Mouse (Mus musculus): Measurements from ENCODE around the gene Gm3839. TPM values are rescaled to one million over a fixed set of nuclear protein-coding genes. Genes with fewer than 3 reads are reported as not detected.
A peak's percentile ranks its signal among the peaks of the same experiment; 100 is the strongest.
"Not testable (repeated sequence)": the region's sequence is repeated elsewhere in the genome, so short reads cannot be mapped to it uniquely, and the experiment has no call there.

Gm3839 gene
- total and polyA plus RNA-seq, 3 experiments = 0.67 to 1.4 (median 0.82) TPM

DNA sequence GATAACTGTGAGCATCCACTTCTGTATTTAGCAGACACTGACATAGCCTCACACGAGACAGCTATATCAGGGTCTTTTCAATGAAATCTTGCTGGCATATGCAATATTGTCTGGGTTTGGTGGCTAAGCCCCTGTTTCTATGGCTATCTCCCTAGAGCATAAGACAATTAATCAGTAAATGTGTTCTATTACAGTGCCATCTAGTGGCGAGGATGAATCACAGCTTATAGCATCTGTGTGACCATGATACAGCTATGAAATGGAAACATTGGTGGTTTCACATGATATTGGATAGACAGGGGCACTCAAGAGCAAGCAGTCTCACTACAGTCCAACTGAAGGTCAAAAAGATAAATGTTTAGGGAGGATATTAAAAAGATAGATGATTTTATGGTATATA is 26.5 kb downstream of the Gm3839 start:
- TF ChIP-seq MYC (IDR thresholded peaks at IDR 0.05; ENCODE audit: low read depth, low read length) (no peak), ZC3H11A (IDR thresholded peaks at IDR 0.05; ENCODE audit: low read depth, low read length) (no peak), MAZ (IDR thresholded peaks at IDR 0.05; ENCODE audit: low read depth, low read length) (no peak), ZKSCAN1 (IDR thresholded peaks at IDR 0.05; ENCODE audit: borderline replicate concordance, low read depth, low read length) (no peak), UBTF (IDR thresholded peaks at IDR 0.05; ENCODE audit: low read depth, low read length) (no peak), JUND (conservative IDR thresholded peaks at IDR 0.05; ENCODE audit: low read depth, low read length) (no peak), NRF1 (IDR thresholded peaks at IDR 0.05; ENCODE audit: low read depth, low read length) (no peak), SMC3 (IDR thresholded peaks at IDR 0.05; ENCODE audit: low read depth, low read length) (0 out of 2 replicates have a peak, but pooled peaks have one; percentile 11), CTCF (conservative IDR thresholded peaks at IDR 0.05 in 1 of 2, IDR thresholded peaks at IDR 0.05 in 1 of 2; ENCODE audit: low read depth in 2 of 2, low read length in 2 of 2) (peak; percentile 31 to 38; a peak in 2 of 4 replicates), ELF1 (IDR thresholded peaks at IDR 0.05; ENCODE audit: low read depth, low read length) (no peak), RCOR1 (conservative IDR thresholded peaks at IDR 0.05; ENCODE audit: low read depth, low read length) (no peak), RAD21 (IDR thresholded peaks at IDR 0.05; ENCODE audit: low read depth, low read length) (peak; percentile 32)
- H3K9me3 ChIP-seq (replicated peaks; ENCODE audit: low read length) = peaks cover 2% of the 10 kb centered on the region
- dilution Hi-C loops (cut with MboI; ENCODE audit: extremely low pct_ligation_motif_present, extremely low pct_unique_long_range_greater_than_20kb, low sequenced_read_pairs) (no loop called here), in situ Hi-C loops (cut with MboI; ENCODE audit: low pct_ligation_motif_present, low pct_unique_long_range_greater_than_20kb, low sequenced_read_pairs) (no loop called here)
- no peaks in the 10 kb centered on the region for H3K27me3 ChIP-seq (replicated peaks)
- peak; percentile 37 for DNase-seq (ENCODE audit: extremely low read depth)
- H3K4me1 ChIP-seq (ENCODE audit: control insufficient read depth in 1 of 2, insufficient read depth in 2 of 2) = no peaks in the 10 kb centered on the region
- H3K9ac ChIP-seq (ENCODE audit: insufficient read depth, low read depth) = no peak overlapping the region
- no peak overlapping the region for H3K4me3 ChIP-seq (replicated peaks in 1 of 3; ENCODE audit: low read depth in 2 of 3, low read length in 2 of 3, poor library complexity in 1 of 3)
- H3K36me3 ChIP-seq (replicated peaks in 1 of 2; ENCODE audit: control insufficient read depth in 1 of 2, insufficient read depth in 1 of 2, low read length in 1 of 2) = no peaks in the 10 kb centered on the region
- no peaks in the 10 kb centered on the region for H3K79me2 ChIP-seq (replicated peaks; ENCODE audit: control insufficient read depth, extremely low read depth, insufficient read depth, poor library complexity, severe bottlenecking)
- no peak overlapping the region for H3K27ac ChIP-seq (ENCODE audit: insufficient read depth, low read depth)
- H3K4me2 ChIP-seq (ENCODE audit: insufficient read depth, low read depth, poor library complexity, severe bottlenecking) = no peak overlapping the region

DNA sequence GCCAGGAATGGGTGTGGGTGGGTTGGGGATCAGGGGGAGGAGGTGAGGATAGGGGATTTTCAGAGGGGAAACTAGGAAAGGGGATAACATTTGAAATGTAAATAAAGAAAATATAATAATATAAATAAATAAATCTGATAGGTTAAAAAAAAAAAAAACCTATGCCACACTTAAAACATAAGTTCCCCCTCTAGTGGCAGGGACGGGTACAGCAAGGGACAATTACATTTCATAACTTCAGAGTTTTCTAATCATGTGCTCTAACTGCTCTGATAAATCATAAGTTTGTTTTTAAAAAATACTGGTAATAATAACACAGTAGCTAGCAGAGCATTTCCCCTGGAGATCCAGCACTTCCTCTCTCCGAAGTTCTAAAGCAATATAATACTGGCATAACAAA is 49.4 kb downstream of the Gm3839 start:
- Histone ChIP-seq H3K27me3 (replicated peaks) (no peaks in the 10 kb centered on the region), H3K4me3 (replicated peaks in 1 of 3; ENCODE audit: low read depth in 2 of 3, low read length in 2 of 3, poor library complexity in 1 of 3) (no peak overlapping the region), H3K9ac (ENCODE audit: insufficient read depth, low read depth) (no peak overlapping the region), H3K9me3 (replicated peaks; ENCODE audit: low read length) (no peaks in the 10 kb centered on the region), H3K27ac (ENCODE audit: insufficient read depth, low read depth) (no peak overlapping the region), H3K36me3 (replicated peaks in 1 of 2; ENCODE audit: control insufficient read depth in 1 of 2, insufficient read depth in 1 of 2, low read length in 1 of 2) (no peaks in the 10 kb centered on the region), H3K79me2 (replicated peaks; ENCODE audit: control insufficient read depth, extremely low read depth, insufficient read depth, poor library complexity, severe bottlenecking) (no peaks in the 10 kb centered on the region), H3K4me1 (ENCODE audit: control insufficient read depth in 1 of 2, insufficient read depth in 2 of 2) (no peaks in the 10 kb centered on the region), H3K4me2 (ENCODE audit: insufficient read depth, low read depth, poor library complexity, severe bottlenecking) (no peak overlapping the region)
- in situ Hi-C loops (cut with MboI; ENCODE audit: low pct_ligation_motif_present, low pct_unique_long_range_greater_than_20kb, low sequenced_read_pairs) = no loop called here
- dilution Hi-C loops (cut with MboI; ENCODE audit: extremely low pct_ligation_motif_present, extremely low pct_unique_long_range_greater_than_20kb, low sequenced_read_pairs) = no loop called here
- peak; percentile 32 for DNase-seq (ENCODE audit: extremely low read depth)
- TF ChIP-seq MAFK (IDR thresholded peaks at IDR 0.05; ENCODE audit: insufficient replicate concordance, low read length) (no peak), RAD21 (IDR thresholded peaks at IDR 0.05; ENCODE audit: low read depth, low read length) (peak; percentile 31), ZKSCAN1 (IDR thresholded peaks at IDR 0.05; ENCODE audit: borderline replicate concordance, low read depth, low read length) (no peak), USF2 (conservative IDR thresholded peaks at IDR 0.05; ENCODE audit: low read depth, low read length) (no peak), ZNF384 (IDR thresholded peaks at IDR 0.05; ENCODE audit: low read depth, low read length) (peak; percentile 88), UBTF (IDR thresholded peaks at IDR 0.05; ENCODE audit: low read depth, low read length) (no peak), RCOR1 (conservative IDR thresholded peaks at IDR 0.05; ENCODE audit: low read depth, low read length) (no peak), SMC3 (IDR thresholded peaks at IDR 0.05; ENCODE audit: low read depth, low read length) (peak; percentile 22; the same call in 1 of the 2 replicates), CTCF (conservative IDR thresholded peaks at IDR 0.05 in 1 of 2, IDR thresholded peaks at IDR 0.05 in 1 of 2; ENCODE audit: low read depth in 2 of 2, low read length in 2 of 2) (peak; percentile 37 to 39; a peak in 3 of 4 replicates), MYC (IDR thresholded peaks at IDR 0.05; ENCODE audit: low read depth, low read length) (no peak), IRF4 (IDR thresholded peaks at IDR 0.05; ENCODE audit: low read depth, low read length) (no peak), ZC3H11A (IDR thresholded peaks at IDR 0.05; ENCODE audit: low read depth, low read length) (no peak)

DNA sequence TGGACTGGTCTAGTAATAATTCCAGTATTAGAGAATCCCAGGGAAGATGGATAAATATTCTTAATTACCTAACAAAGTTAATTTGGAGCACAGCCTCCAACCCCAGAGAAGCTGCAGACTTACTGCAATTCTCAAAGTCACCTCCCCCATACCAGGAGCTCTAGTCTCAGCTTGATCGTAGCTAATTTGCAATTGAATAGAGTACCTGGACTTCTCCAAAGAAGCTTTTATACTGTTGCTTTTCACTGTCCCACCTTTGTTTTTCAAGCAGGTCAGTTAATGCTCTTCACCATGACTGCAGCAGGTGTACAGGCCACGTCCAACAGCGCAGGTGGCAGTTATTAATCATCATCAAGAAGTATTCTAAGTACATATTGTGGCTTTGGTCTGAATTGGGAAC is 68.6 kb downstream of the Gm3839 start:
- H3K4me1 ChIP-seq (ENCODE audit: control insufficient read depth in 1 of 2, insufficient read depth in 2 of 2); H3K4me3 ChIP-seq (replicated peaks in 1 of 3; ENCODE audit: low read depth in 2 of 3, low read length in 2 of 3, poor library complexity in 1 of 3); H3K9me3 ChIP-seq (replicated peaks; ENCODE audit: low read length); H3K36me3 ChIP-seq (replicated peaks in 1 of 2; ENCODE audit: control insufficient read depth in 1 of 2, insufficient read depth in 1 of 2, low read length in 1 of 2); in situ Hi-C loops (cut with MboI; ENCODE audit: low pct_ligation_motif_present, low pct_unique_long_range_greater_than_20kb, low sequenced_read_pairs); DNase-seq (ENCODE audit: extremely low read depth); H3K4me2 ChIP-seq (ENCODE audit: insufficient read depth, low read depth, poor library complexity, severe bottlenecking); H3K9ac ChIP-seq (ENCODE audit: insufficient read depth, low read depth); dilution Hi-C loops (cut with MboI; ENCODE audit: extremely low pct_ligation_motif_present, extremely low pct_unique_long_range_greater_than_20kb, low sequenced_read_pairs); H3K79me2 ChIP-seq (replicated peaks; ENCODE audit: control insufficient read depth, extremely low read depth, insufficient read depth, poor library complexity, severe bottlenecking); H3K27ac ChIP-seq (ENCODE audit: insufficient read depth, low read depth); H3K27me3 ChIP-seq (replicated peaks): not testable (repeated sequence)
